In genomic region chr19:45297812-45298211, GRCm38 (mm10) we compare ENCODE assay signal across 9 mouse cellular contexts.
DNase-seq lines count a peak whose midpoint lies in the region; ATAC-seq and TF ChIP-seq lines count a peak whose summit lies in the region.
"Had no signal": no experiment of that assay in that cellular context is flagged by ENCODE, and none has a peak within 500 bp of the region (broad histone marks: within the 10 kb centered on the region; RNA-seq: fewer than 3 reads in every experiment).

No protein-coding gene starts in this region.

- TF ChIP-seq POLR2A in kidney, adult 2 months (IDR thresholded peaks at IDR 0.05; ENCODE audit: low read depth, low read length) = no peak
- no peak for TF ChIP-seq POLR2A in thymus, adult 2 months (IDR thresholded peaks at IDR 0.05; ENCODE audit: control insufficient read depth, extremely low read depth, insufficient read depth, low read length, poor library complexity)
- no peak for TF ChIP-seq POLR2A in cortical plate, adult 2 months (IDR thresholded peaks at IDR 0.05; ENCODE audit: extremely low read depth, insufficient read depth, low read length)

- no peaks in the 10 kb centered on the region for H3K4me1 ChIP-seq in kidney, adult 2 months (ENCODE audit: control insufficient read depth, insufficient read depth, low read length)
- H3K4me1 ChIP-seq in kidney, embryonic 16.5 days (ENCODE audit: insufficient read depth, low read length) = peaks cover 36% of the 10 kb centered on the region
- peaks cover 14% of the 10 kb centered on the region for H3K4me1 ChIP-seq in thymus, adult 2 months (replicated peaks; ENCODE audit: control insufficient read depth, insufficient read depth, low read length)
- H3K4me1 ChIP-seq in cortical plate, adult 2 months (ENCODE audit: control insufficient read depth, insufficient read depth, low read length) = peaks cover 12% of the 10 kb centered on the region

- no peak for DNase-seq in kidney, adult 2 months
- peak; percentile 20 for DNase-seq in thymus, adult 2 months
- DNase-seq in thymus, adult 18-20 months = no peak
- DNase-seq in thymus, postnatal 4 days = peak; percentile 59
- no peak for DNase-seq in Muller cell, postnatal 12 days (ENCODE audit: inconsistent ontology term)
- DNase-seq: cerebellum, postnatal 36 days had no signal

- no peak for ATAC-seq in kidney, embryonic 16.5 days (ENCODE audit: low FRiP score, low TSS enrichment)
- no peak for ATAC-seq in granulocyte monocyte progenitor cell, adult 5-6 weeks (replicated peaks; ENCODE audit: poor library complexity, severe bottlenecking)

- TF ChIP-seq CTCF in kidney, adult 2 months (conservative IDR thresholded peaks at IDR 0.05; ENCODE audit: insufficient read depth, insufficient read length, low read depth, low read length) = peak; percentile 41; the same call in 1 of the 2 replicates
- TF ChIP-seq CTCF in thymus, adult 2 months (IDR thresholded peaks at IDR 0.05; ENCODE audit: borderline replicate concordance, control insufficient read depth, extremely low read depth, insufficient read depth, low read length, poor library complexity) = no peak
- peak; percentile 54 for TF ChIP-seq CTCF in cortical plate, adult 2 months (IDR thresholded peaks at IDR 0.05; ENCODE audit: extremely low read depth, insufficient read depth, low read length)

- no peak overlapping the region for H3K9ac ChIP-seq in kidney, embryonic 16.5 days (replicated peaks; ENCODE audit: low read length)

- no peak overlapping the region for H3K27ac ChIP-seq in kidney, adult 2 months (ENCODE audit: insufficient read depth, low read depth, low read length)
- H3K27ac ChIP-seq in kidney, embryonic 16.5 days (ENCODE audit: low read length) = no peak overlapping the region
- no peak overlapping the region for H3K27ac ChIP-seq in thymus, adult 2 months (ENCODE audit: control insufficient read depth, insufficient read depth, low read length)
- no peak overlapping the region for H3K27ac ChIP-seq in cortical plate, adult 2 months (ENCODE audit: insufficient read depth, low read length)

- H3K9me3 ChIP-seq in kidney, embryonic 16.5 days (ENCODE audit: low read length) = no peaks in the 10 kb centered on the region

- H3K4me2 ChIP-seq in kidney, embryonic 16.5 days (replicated peaks; ENCODE audit: low read depth, low read length) = no peak overlapping the region

- H3K27me3 ChIP-seq in kidney, adult 2 months (replicated peaks; ENCODE audit: control insufficient read depth, insufficient read depth, low read length) = peaks cover 3% of the 10 kb centered on the region
- peaks cover 53% of the 10 kb centered on the region for H3K27me3 ChIP-seq in kidney, embryonic 16.5 days (ENCODE audit: insufficient read depth, low read length)
- peaks cover 22% of the 10 kb centered on the region for H3K27me3 ChIP-seq in thymus, adult 2 months (ENCODE audit: control insufficient read depth, insufficient read depth, low read length)

- H3K4me3 ChIP-seq in kidney, adult 2 months (ENCODE audit: insufficient read depth, low read depth, low read length) = no peak overlapping the region
- no peak overlapping the region for H3K4me3 ChIP-seq in kidney, embryonic 16.5 days (ENCODE audit: low read length)
- H3K4me3 ChIP-seq in thymus, adult 2 months (ENCODE audit: control insufficient read depth, insufficient read depth, low read length) = no peak overlapping the region
- no peak overlapping the region for H3K4me3 ChIP-seq in cortical plate, adult 2 months (ENCODE audit: insufficient read depth, low read length)

- H3K36me3 ChIP-seq in kidney, adult 2 months (ENCODE audit: control insufficient read depth, insufficient read depth, low read length) = no peaks in the 10 kb centered on the region
- H3K36me3 ChIP-seq in kidney, embryonic 16.5 days (ENCODE audit: insufficient read depth, low read length) = no peaks in the 10 kb centered on the region
- no peaks in the 10 kb centered on the region for H3K36me3 ChIP-seq in thymus, adult 2 months (ENCODE audit: control insufficient read depth, insufficient read depth, low read length)

- 36% methylated on average over 3 of the region's 3 CpGs for WGBS in kidney, adult 2 months
- WGBS in kidney, embryonic 16.5 days = 38% methylated on average over 3 of the region's 3 CpGs
- WGBS in thymus, adult 2 months = 31% methylated on average over 3 of the region's 3 CpGs

Comparison
In these comparisons a context has a peak if more than half of its experiments do, and no peak if none do; other contexts are left out.
1. DNase-seq: peak in thymus, adult 2 months (single experiment) and thymus, postnatal 4 days (single experiment); none in kidney, adult 2 months (single experiment), thymus, adult 18-20 months (0 of 2) and Muller cell, postnatal 12 days (single experiment).